Mouse (Mus musculus) lung, postnatal 36 days (tissue): Measurements from ENCODE around the gene Gcnt4.

Experiments used
- DNase-seq: peaks from one replicate; pipeline ENCODE4 v3.0.0; 2022; ENCODE audit warnings: mixed read lengths

Gene Gcnt4

GRCm38 (mm10) chr13:96951880-96952279, 27.4 kb downstream of the Gcnt4 start:
- DNase-seq, result no peak

GRCm38 (mm10) chr13:96956466-96956865, 32.0 kb downstream of the Gcnt4 start:
- DNase-seq, result peak; percentile 2

GRCm38 (mm10) chr13:96960019-96960418, 35.5 kb downstream of the Gcnt4 start:
- DNase-seq, result no peak

- DNase-seq, result no peak
These were observed 37.1 kb downstream of the Gcnt4 start for GRCm38 (mm10) chr13:96961366-96962157.

GRCm38 (mm10) chr13:96962801-96963200, 38.3 kb downstream of the Gcnt4 start:
- DNase-seq, result peak; percentile 3

- DNase-seq, result no peak
These were observed 40.5 kb downstream of the Gcnt4 start for GRCm38 (mm10) chr13:96964981-96965380.

DNA sequence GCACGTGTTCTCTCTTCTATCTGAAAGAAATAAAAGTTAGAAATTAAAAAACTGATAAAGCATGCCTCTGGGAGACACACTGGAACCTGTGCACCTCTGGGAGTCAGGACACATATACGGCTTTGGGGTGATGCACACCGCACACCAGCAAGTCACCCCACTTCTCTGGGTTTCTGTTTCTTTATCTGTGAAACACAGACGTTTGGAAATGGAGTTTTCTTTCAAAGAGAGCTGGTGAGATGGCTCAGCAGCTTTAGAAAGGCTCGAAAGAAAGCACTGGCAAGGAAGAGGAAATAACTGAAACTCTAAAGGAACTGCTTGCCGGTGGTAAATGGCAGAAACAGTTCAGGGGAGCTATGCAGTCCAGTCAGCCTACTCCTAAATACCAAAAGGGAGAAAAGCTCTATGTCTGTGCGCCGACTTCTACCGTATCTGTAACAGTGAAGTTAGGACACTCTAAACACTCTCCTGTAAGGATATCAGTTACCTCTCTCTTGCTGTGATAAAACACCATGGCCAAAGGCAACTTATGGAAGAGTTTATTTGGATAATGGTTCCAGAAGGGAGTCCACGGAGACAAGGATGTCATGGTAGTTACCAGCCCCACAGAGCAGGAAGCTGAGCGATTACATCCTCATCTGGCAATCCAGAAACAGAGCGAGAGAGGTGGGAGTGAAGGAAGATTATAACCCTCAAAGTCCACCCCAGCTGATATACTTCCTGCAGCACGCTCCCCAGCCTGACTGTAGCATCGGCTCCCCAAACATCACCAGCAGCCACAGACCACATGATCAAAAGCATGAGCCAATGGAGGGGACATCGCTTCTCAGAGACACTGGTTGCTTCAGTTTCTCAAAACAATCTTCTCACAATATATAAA, 42.0 kb downstream of the Gcnt4 start:
- DNase-seq, result no peak

DNA sequence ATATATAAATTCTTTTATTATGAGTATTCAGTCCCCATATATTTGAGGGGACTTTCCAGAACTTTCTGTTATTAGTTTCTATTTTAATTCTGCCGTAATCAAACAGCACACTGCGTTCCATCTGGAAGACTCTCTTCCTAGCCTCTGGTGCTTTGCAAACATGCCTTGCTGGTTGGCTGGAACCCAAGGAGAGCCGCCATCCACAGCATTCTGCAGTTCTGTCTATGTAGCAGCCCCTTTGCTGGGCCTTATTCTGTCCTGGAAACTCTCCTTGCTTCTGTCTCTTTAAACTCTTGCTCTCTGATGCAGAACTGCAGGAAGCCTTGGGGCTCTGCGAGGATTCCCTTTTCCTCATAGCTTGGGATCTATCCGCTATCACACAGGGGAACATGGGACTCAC, 42.6 kb downstream of the Gcnt4 start:
- no peak for DNase-seq

- DNase-seq, result no peak
These were observed 43.3 kb downstream of the Gcnt4 start for GRCm38 (mm10) chr13:96967822-96968221.

DNA sequence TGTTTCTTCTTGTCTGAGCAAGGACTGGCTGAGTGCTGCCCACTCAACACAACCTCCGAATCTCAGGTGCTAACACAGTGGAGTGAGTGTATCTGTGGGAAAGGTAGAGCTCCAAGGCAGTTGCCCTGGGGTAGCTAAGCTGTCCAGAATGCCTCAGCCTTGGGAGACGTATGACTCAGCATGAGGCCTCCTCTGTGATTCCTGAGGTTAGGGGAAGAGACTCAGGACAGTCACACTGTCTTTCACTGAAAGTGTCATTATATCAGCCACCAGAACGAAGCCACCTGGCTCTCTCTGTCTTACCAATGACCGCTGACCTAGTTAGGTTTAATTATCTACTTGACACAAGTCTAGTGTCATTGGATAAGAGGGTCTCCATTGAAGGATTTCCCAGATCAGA, 46.6 kb downstream of the Gcnt4 start:
- no peak for DNase-seq

GRCm38 (mm10) chr13:96971861-96972282, 47.4 kb downstream of the Gcnt4 start:
- no peak for DNase-seq

GRCm38 (mm10) chr13:96973318-96973717, 48.8 kb downstream of the Gcnt4 start:
- DNase-seq, result no peak

GRCm38 (mm10) chr13:96976986-96977595, 52.6 kb downstream of the Gcnt4 start:
- DNase-seq, result no peak

GRCm38 (mm10) chr13:96980561-96980960, 56.1 kb downstream of the Gcnt4 start:
- DNase-seq, result no peak

GRCm38 (mm10) chr13:96983251-96984126, 59.0 kb downstream of the Gcnt4 start:
- DNase-seq, result no peak

DNA sequence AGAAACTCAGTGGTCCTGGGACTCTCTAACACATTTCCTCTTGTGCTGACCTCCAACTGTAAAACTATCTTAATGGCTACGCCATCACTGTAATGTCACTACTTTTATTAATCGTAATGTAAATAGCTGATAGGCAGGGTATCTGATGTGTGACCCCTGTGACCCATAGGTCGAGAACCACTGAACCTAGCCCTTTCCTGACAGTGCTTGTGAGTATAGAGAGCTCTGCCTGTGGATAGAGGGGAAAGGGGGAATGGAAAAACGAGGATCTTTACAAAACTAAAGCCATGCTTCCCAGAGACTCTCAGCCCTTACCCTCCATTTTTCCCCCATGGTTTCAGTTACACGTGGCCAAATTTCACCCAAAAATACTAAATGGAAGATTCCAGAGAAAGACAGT, 60.2 kb downstream of the Gcnt4 start:
- DNase-seq, result no peak

- DNase-seq, result no peak
These were observed 61.2 kb downstream of the Gcnt4 start for GRCm38 (mm10) chr13:96985599-96986275.

GRCm38 (mm10) chr13:96989129-96989528, 64.6 kb downstream of the Gcnt4 start:
- DNase-seq, result no peak

- DNase-seq, result no peak
These were observed 65.6 kb downstream of the Gcnt4 start for GRCm38 (mm10) chr13:96990045-96990444.

- no peak for DNase-seq
These were observed 66.2 kb downstream of the Gcnt4 start for GRCm38 (mm10) chr13:96990561-96991265.
